Mouse (Mus musculus) lung, postnatal 0 days (tissue): ENCODE results near the gene Lrrc74a.

Source experiments
- CTCF ChIP-seq: IDR thresholded peaks from 2 replicates; pipeline ENCODE4 v1.5.1; 2016; ENCODE audit warnings: antibody characterized with exemption, mild to moderate bottlenecking
- EP300 ChIP-seq: IDR thresholded peaks from 2 replicates; pipeline ENCODE4 v1.6.1; 2016; ENCODE audit warnings: antibody characterized with exemption, mild to moderate bottlenecking, control low read depth

GRCm38 (mm10) chr12:86721453-86721852, 12.7 kb upstream of the Lrrc74a start:
- TF ChIP-seq CTCF, result no peak
- no peak for TF ChIP-seq EP300
